Mouse (Mus musculus): ENCODE data around the gene Utrn.

DNA sequence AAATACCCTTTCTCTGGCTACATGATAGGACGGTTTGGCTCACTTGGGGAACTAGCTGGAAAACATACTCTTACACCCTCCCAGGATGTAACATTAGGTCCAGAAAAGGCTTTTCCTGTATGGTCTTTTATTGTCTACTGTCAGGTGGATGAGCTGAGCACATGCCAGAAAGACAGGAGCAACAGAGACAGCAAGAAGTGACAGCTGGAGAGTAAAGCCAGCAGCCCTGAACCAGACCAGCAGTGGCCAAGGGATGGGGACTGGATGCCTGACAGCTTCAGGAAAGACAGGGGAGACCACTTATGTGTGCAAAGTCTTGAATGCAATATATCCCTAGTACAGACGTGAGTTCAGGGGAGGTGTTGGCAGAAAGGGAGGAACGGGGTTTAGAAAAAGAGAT, 151.8 kb downstream of the Utrn start:
- no peak for TF ChIP-seq POLR2A (IDR thresholded peaks at IDR 0.05; ENCODE audit: borderline replicate concordance, control insufficient read depth, low read depth, low read length)
- no peak for TF ChIP-seq CTCF (IDR thresholded peaks at IDR 0.05; ENCODE audit: control insufficient read depth, insufficient read depth, low read length)
